Mouse (Mus musculus) testis, adult 2 months (tissue): ENCODE results near the gene App.

ENCODE experiments used
- CTCF ChIP-seq: fragments of 200-500 bp; IDR thresholded peaks from 2 replicates; pipeline ENCODE4 v1.5.1; 2012; ENCODE audit warnings: low read depth, mild to moderate bottlenecking, inconsistent platforms, low read length, moderate library complexity; ENCODE audit not compliant: control insufficient read depth, insufficient read depth, insufficient replicate concordance
- POLR2A ChIP-seq: fragments of 200-500 bp; IDR thresholded peaks from 2 replicates; pipeline ENCODE4 v1.6.1; 2012; ENCODE audit warnings: low read depth, mild to moderate bottlenecking, inconsistent platforms, low read length, moderate library complexity; ENCODE audit not compliant: control insufficient read depth

DNA sequence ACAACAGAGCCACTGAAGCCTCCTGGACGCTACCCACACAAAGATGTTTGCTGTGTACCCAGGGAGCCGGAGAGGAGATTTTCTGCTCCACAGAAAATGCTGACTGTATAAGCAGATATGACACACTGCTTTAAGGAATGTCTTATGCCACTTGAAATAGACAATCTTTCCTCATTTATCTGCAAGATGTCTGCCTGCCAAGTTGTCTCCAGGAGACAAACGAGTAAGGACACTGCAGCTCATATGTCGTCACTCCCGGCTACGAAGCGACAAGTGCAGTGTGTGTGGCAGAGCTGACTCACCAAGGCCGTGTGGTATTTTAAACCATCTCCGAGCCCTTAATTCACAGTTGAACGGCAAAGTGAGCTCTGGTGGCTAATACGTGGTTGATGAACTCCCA lies 36.2 kb downstream of the App start:
- no peak for TF ChIP-seq CTCF
- no peak for TF ChIP-seq POLR2A
